Mouse (Mus musculus): ENCODE measurements around the gene Rgs11.

- TF ChIP-seq TAL1 (IDR thresholded peaks at IDR 0.05; ENCODE audit: low read length): no peak
- TF ChIP-seq GATA1 (IDR thresholded peaks at IDR 0.05; ENCODE audit: low read length): no peak
These were observed 21.6 kb upstream of the Rgs11 start for GRCm38 (mm10) chr17:26181179-26181578.
